Mouse (Mus musculus) neutrophil, adult 5-6 weeks (primary cell): ENCODE data around the gene Gm45194. TPM values are rescaled to one million over a fixed set of nuclear protein-coding genes. Genes with fewer than 3 reads are reported as not detected.

Experiments
- ATAC-seq: fragments of 151-379, 151-347 bp; 2 replicates; pipeline ENCODE4 v1.8.0; 2017; ENCODE audit warnings: mild to moderate bottlenecking, moderate TSS enrichment; ENCODE audit not compliant: insufficient number of reproducible peaks, poor library complexity, low FRiP score, severe bottlenecking; ENCODE audit errors: extremely low read depth
- total RNA-seq: library from RNA; stranded (forward); fragments of 200-1000 nt; gene quantifications from 2 replicates; pipeline ENCODE4 v1.2.3, GENCODE M21; 2017

Gm45194 gene
- total RNA-seq = not detected in 2 replicates

DNA sequence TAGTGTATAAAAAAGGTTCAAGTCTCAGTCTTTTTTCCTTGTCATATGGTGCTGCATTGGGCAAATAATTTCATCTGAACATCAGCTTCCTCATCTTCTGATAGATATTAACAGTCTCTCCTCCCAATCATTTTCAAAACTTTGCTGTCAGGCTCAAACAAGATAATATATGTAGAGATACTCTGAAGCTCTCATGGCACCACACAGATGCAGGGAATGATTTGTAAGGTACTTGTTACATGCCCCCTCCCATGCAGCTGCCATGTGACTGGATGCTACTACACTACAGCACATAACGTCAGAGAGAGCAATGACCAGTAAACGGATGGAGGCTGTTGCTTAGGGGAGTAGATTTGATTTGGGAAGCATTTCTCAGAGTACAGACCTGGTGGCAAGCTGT, at the start of gene Gm45194:
Gene Gm45194 (plus strand): TSS at position 301 of the 400 bp plus-strand sequence.
- ATAC-seq = no peak

DNA sequence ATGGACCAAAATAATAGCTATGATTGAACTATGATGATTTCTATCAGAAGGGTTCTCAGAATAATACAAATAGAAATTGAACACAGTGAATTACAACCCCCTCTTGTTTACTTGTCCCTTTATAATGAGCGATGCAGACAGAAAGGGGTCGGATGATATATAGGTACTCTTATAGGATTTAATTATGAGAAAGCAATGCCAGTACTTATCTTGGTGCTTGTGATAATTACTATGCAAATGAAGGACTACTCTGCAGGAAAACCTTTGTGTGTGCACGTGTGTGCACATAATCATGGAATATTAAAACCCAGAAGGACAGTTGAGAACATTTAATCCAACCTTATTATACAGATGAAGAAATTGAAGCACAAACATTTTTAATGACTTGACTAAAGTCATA, 35.3 kb upstream of the Gm45194 start:
- no peak for ATAC-seq

GRCm38 (mm10) chrX:111881251-111881650, 9.9 kb upstream of the Gm45194 start:
- ATAC-seq = no peak

GRCm38 (mm10) chrX:111894321-111895050, 3.3 kb downstream of the Gm45194 start:
- no peak for ATAC-seq

GRCm38 (mm10) chrX:111895084-111895779, 4.0 kb downstream of the Gm45194 start:
- no peak for ATAC-seq

DNA sequence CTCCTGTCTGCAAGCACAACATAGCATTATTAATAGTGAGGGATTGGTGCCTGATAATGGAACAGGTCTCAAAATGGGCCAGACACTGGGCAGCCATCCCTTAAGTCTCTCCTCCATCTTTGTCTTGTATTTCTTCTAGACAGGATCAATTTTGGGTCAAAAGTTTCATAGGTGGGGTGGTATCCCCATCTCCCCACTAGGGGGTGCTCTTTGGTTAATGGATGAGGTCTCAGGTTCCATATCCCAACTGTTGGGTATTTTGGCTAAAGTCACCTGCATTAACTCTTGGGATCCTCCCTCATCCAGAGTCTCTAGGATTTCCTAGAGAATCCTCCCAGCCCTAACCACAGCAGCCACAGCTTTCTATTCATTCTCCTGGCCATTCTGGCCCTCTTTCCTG, 26.2 kb downstream of the Gm45194 start:
- ATAC-seq = no peak

DNA sequence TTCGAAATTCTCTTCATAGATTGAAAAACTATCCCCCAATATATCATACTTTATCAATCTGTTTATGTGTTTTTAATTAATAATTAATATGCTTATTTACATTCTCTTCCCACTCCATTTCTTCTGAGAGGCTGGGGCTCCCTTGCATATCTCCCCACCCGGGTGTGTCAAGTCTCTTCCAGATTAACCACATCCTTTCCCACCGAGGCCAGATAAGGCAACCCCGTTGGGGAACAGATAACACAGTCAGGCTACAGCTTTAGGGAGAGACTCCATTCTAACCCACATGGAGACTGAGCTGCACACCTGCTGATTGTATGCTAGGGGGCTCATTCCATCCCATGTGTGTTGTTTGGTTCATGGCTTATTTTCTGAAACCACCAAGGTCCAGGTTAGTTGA, 69.7 kb downstream of the Gm45194 start:
- ATAC-seq = no peak

DNA sequence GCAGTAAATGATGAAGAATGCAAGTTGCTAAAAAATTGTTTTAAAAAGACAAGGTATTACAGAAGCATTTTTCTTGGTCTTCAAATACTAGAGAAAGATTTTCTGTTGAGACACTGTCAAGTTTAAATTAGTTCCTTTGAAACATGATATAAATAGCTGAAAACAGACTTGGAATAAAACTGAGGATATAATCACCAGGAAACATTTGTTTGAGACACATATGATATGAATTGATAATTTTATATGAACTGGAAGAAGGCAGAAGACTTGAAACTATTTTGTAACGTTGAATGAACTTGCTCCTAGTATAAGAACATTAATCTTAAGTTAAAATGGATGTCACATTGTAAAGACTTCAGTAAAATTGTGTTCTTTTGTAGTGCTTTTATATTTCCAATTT, 108.5 kb downstream of the Gm45194 start:
- ATAC-seq = no peak

DNA sequence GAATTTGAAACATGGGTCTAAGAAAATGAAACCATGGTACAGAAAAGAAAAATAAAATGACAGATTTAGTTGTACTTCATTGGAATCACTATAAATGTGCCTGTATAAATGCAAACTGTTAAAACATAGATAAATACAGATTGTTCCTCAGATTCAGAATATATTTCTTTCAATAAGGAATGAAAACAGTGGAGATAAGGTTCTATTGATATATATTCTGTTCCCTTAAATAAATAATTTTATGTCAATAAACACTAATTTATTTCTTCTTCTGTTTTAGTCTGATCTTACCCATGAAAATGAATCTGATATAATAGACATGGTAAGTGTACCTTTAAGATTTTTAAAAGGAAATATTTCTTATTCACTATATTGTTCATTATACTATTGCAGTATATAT, 119.5 kb downstream of the Gm45194 start, which contains the start of gene Tex16:
Gene Tex16 (plus strand): TSS at position 301 of the 400 bp plus-strand sequence.
- no peak for ATAC-seq

DNA sequence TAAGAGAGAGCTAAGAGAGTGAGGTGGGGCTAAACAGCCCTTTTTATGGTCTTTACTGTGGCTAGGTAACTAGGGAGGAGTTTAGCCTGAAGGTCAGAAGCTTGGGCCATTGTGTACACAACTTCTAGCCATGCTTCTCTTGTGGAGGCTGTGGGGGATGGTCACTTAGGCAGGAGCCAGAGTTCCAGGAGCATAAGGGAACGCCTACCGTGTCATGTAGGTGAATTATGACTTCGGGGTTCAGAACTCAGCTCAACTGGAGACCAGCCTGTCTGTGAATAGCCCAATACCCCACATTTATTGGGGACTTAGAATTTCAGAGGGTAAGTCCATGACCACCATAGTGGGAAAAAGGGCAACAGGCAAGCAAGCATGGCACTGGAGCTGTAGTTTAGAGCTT, 347.6 kb downstream of the Gm45194 start, which contains the start of gene 4933403O08Rik:
Gene 4933403O08Rik (plus strand): TSS at position 301 of the 400 bp plus-strand sequence.
- no peak for ATAC-seq

DNA sequence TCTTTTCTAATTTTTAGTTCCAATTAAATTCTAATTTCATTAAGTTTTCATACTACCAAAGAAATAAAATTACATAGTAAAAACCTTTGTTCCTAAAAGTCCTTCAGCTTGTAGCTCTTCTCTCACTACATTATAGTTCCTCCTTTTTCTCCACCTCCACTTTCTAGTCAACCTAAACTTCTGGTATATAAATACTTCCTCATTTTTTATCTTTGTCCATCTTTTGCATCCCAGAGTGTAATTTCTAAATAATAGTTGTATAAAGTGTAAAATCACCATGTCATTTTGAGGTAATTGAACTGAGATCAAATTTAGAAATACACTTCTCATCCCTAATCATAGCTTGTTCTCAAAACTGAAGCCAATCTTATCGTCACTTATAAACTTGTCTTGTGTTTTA, 351.7 kb downstream of the Gm45194 start:
- ATAC-seq = no peak

DNA sequence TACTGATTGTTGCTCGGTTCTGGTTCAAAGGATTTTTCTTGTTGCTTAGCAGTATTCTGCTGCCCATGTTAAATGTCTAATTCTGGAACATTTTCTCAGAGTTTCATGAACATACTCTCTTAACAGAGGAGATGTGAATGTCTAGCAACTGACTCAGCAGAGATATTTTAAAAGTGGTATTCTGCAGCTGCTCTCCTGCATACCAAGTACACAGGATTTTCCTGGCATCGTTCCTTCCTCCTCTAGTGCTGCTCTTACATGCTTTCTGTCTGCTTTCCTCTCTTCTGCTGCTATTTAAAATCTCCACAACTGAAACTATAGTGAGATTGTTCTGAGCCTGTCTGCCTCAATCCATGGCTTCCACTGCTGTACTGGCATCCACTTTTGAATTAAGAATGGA, 364.3 kb downstream of the Gm45194 start:
- ATAC-seq = no peak

DNA sequence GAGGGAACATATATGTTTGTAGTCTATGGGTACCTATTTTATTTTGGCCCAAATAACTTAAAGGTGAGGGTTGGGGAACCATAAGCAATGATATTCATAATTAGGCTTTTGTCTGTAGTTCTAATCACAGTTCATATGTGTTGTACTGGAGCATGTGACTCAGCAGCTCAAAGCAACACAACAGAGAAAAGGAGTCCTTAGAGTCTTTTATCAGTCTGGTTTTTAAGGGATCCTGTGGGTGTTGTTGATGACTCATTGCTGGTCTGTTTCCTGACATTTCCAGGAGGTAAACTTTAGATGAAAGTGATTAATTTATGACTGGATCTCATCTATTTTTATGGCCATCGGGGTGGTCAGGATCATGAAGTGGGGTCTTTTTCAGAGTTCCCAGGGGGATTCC, 382.4 kb downstream of the Gm45194 start:
- ATAC-seq = no peak

Other genes with a start within 250 kb of the Gm45194 start
- gene Hdx, start 194.3 kb upstream of the Gm45194 start, total RNA-seq = not detected in 2 replicates
- not detected in 2 replicates for gene Tex16, start 119.6 kb downstream of the Gm45194 start, total RNA-seq